Mouse (Mus musculus): Measurements from ENCODE around the gene Ier5. TPM values are rescaled to one million over a fixed set of nuclear protein-coding genes. Genes with fewer than 3 reads are reported as not detected.

The Ier5 gene
- polyA plus RNA-seq, 1 experiment from 2014 or later = 4.9 TPM

- H3K4me1 ChIP-seq (ENCODE audit: control insufficient read depth, insufficient read depth, low read length) = peaks cover 29% of the 10 kb centered on the region
- H3K4me2 ChIP-seq (ENCODE audit: low read length) = no peak overlapping the region
- WGBS = 77% methylated on average over 7 of the region's 7 CpGs
- H3K9ac ChIP-seq (ENCODE audit: low read depth, low read length) = no peak overlapping the region
- ATAC-seq = no peak
- H3K27me3 ChIP-seq (ENCODE audit: control insufficient read depth, insufficient read depth, low read depth, low read length) = no peaks in the 10 kb centered on the region
- no peaks in the 10 kb centered on the region for H3K9me3 ChIP-seq (replicated peaks; ENCODE audit: control insufficient read depth, low read length, poor library complexity, severe bottlenecking)
- no peak overlapping the region for H3K27ac ChIP-seq (ENCODE audit: low read length)
- H3K4me3 ChIP-seq (ENCODE audit: low read depth, low read length) = no peak overlapping the region
- no peaks in the 10 kb centered on the region for H3K36me3 ChIP-seq (ENCODE audit: control insufficient read depth, insufficient read depth, low read length)
Measured at GRCm38 (mm10) chr1:155074856-155075255, 24.6 kb downstream of the Ier5 start.

GRCm38 (mm10) chr1:155073905-155074304 is 25.5 kb downstream of the Ier5 start:
- Histone ChIP-seq H3K9ac (ENCODE audit: low read depth, low read length) (no peak overlapping the region), H3K36me3 (ENCODE audit: control insufficient read depth, insufficient read depth, low read length) (no peaks in the 10 kb centered on the region), H3K27me3 (ENCODE audit: control insufficient read depth, insufficient read depth, low read depth, low read length) (no peaks in the 10 kb centered on the region), H3K4me1 (ENCODE audit: control insufficient read depth, insufficient read depth, low read length) (peaks cover 29% of the 10 kb centered on the region), H3K27ac (ENCODE audit: low read length) (no peak overlapping the region), H3K9me3 (replicated peaks; ENCODE audit: control insufficient read depth, low read length, poor library complexity, severe bottlenecking) (no peaks in the 10 kb centered on the region), H3K4me2 (ENCODE audit: low read length) (no peak overlapping the region), H3K4me3 (ENCODE audit: low read depth, low read length) (no peak overlapping the region)
- ATAC-seq = no peak
- 70% methylated on average over 6 of the region's 6 CpGs for WGBS

GRCm38 (mm10) chr1:155073133-155073532 is 26.3 kb downstream of the Ier5 start:
- Histone ChIP-seq H3K36me3 (ENCODE audit: control insufficient read depth, insufficient read depth, low read length) (no peaks in the 10 kb centered on the region), H3K4me3 (ENCODE audit: low read depth, low read length) (no peak overlapping the region), H3K9ac (ENCODE audit: low read depth, low read length) (no peak overlapping the region), H3K9me3 (replicated peaks; ENCODE audit: control insufficient read depth, low read length, poor library complexity, severe bottlenecking) (no peaks in the 10 kb centered on the region), H3K27me3 (ENCODE audit: control insufficient read depth, insufficient read depth, low read depth, low read length) (no peaks in the 10 kb centered on the region), H3K4me2 (ENCODE audit: low read length) (no peak overlapping the region), H3K4me1 (ENCODE audit: control insufficient read depth, insufficient read depth, low read length) (peaks cover 29% of the 10 kb centered on the region), H3K27ac (ENCODE audit: low read length) (no peak overlapping the region)
- WGBS = 20% methylated on average over 7 of the region's 7 CpGs
- ATAC-seq = no peak

GRCm38 (mm10) chr1:155071287-155071876 is 28.1 kb downstream of the Ier5 start:
- ATAC-seq = peak; percentile 73
- Histone ChIP-seq H3K9ac (ENCODE audit: low read depth, low read length) (no peak overlapping the region), H3K27ac (ENCODE audit: low read length) (no peak overlapping the region), H3K4me1 (ENCODE audit: control insufficient read depth, insufficient read depth, low read length) (peaks cover 23% of the 10 kb centered on the region), H3K4me2 (ENCODE audit: low read length) (no peak overlapping the region), H3K4me3 (ENCODE audit: low read depth, low read length) (no peak overlapping the region), H3K9me3 (replicated peaks; ENCODE audit: control insufficient read depth, low read length, poor library complexity, severe bottlenecking) (no peaks in the 10 kb centered on the region), H3K27me3 (ENCODE audit: control insufficient read depth, insufficient read depth, low read depth, low read length) (no peaks in the 10 kb centered on the region), H3K36me3 (ENCODE audit: control insufficient read depth, insufficient read depth, low read length) (no peaks in the 10 kb centered on the region)
- 23% methylated on average over 7 of the region's 7 CpGs for WGBS

GRCm38 (mm10) chr1:155070561-155071286 is 28.7 kb downstream of the Ier5 start:
- 53% methylated on average over 5 of the region's 5 CpGs for WGBS
- Histone ChIP-seq H3K9ac (ENCODE audit: low read depth, low read length) (no peak overlapping the region), H3K4me2 (ENCODE audit: low read length) (no peak overlapping the region), H3K36me3 (ENCODE audit: control insufficient read depth, insufficient read depth, low read length) (no peaks in the 10 kb centered on the region), H3K27me3 (ENCODE audit: control insufficient read depth, insufficient read depth, low read depth, low read length) (no peaks in the 10 kb centered on the region), H3K27ac (ENCODE audit: low read length) (no peak overlapping the region), H3K4me1 (ENCODE audit: control insufficient read depth, insufficient read depth, low read length) (peaks cover 23% of the 10 kb centered on the region), H3K4me3 (ENCODE audit: low read depth, low read length) (no peak overlapping the region), H3K9me3 (replicated peaks; ENCODE audit: control insufficient read depth, low read length, poor library complexity, severe bottlenecking) (no peaks in the 10 kb centered on the region)
- peak; percentile 43 for ATAC-seq

GRCm38 (mm10) chr1:155069696-155070095 is 29.7 kb downstream of the Ier5 start:
- no peak for ATAC-seq
- H3K36me3 ChIP-seq (ENCODE audit: control insufficient read depth, insufficient read depth, low read length) = no peaks in the 10 kb centered on the region
- H3K4me3 ChIP-seq (ENCODE audit: low read depth, low read length) = no peak overlapping the region
- H3K27ac ChIP-seq (ENCODE audit: low read length) = no peak overlapping the region
- no peaks in the 10 kb centered on the region for H3K9me3 ChIP-seq (replicated peaks; ENCODE audit: control insufficient read depth, low read length, poor library complexity, severe bottlenecking)
- WGBS = 58% methylated on average over 7 of the region's 7 CpGs
- H3K27me3 ChIP-seq (ENCODE audit: control insufficient read depth, insufficient read depth, low read depth, low read length) = no peaks in the 10 kb centered on the region
- H3K9ac ChIP-seq (ENCODE audit: low read depth, low read length) = no peak overlapping the region
- peaks cover 23% of the 10 kb centered on the region for H3K4me1 ChIP-seq (ENCODE audit: control insufficient read depth, insufficient read depth, low read length)
- no peak overlapping the region for H3K4me2 ChIP-seq (ENCODE audit: low read length)

- Histone ChIP-seq H3K36me3 (ENCODE audit: control insufficient read depth, insufficient read depth, low read length) (no peaks in the 10 kb centered on the region), H3K9me3 (replicated peaks; ENCODE audit: control insufficient read depth, low read length, poor library complexity, severe bottlenecking) (no peaks in the 10 kb centered on the region), H3K4me3 (ENCODE audit: low read depth, low read length) (no peak overlapping the region), H3K4me1 (ENCODE audit: control insufficient read depth, insufficient read depth, low read length) (peaks cover 6% of the 10 kb centered on the region), H3K4me2 (ENCODE audit: low read length) (no peak overlapping the region), H3K27ac (ENCODE audit: low read length) (no peak overlapping the region), H3K27me3 (ENCODE audit: control insufficient read depth, insufficient read depth, low read depth, low read length) (no peaks in the 10 kb centered on the region), H3K9ac (ENCODE audit: low read depth, low read length) (no peak overlapping the region)
- WGBS = 80% methylated on average over 5 of the region's 5 CpGs
- ATAC-seq = no peak
Measured at GRCm38 (mm10) chr1:155066196-155066595, 33.2 kb downstream of the Ier5 start.

- Histone ChIP-seq H3K9me3 (replicated peaks; ENCODE audit: control insufficient read depth, low read length, poor library complexity, severe bottlenecking) (no peaks in the 10 kb centered on the region), H3K4me1 (ENCODE audit: control insufficient read depth, insufficient read depth, low read length) (no peaks in the 10 kb centered on the region), H3K36me3 (ENCODE audit: control insufficient read depth, insufficient read depth, low read length) (no peaks in the 10 kb centered on the region), H3K27ac (ENCODE audit: low read length) (no peak overlapping the region), H3K4me2 (ENCODE audit: low read length) (no peak overlapping the region), H3K9ac (ENCODE audit: low read depth, low read length) (no peak overlapping the region), H3K4me3 (ENCODE audit: low read depth, low read length) (no peak overlapping the region), H3K27me3 (ENCODE audit: control insufficient read depth, insufficient read depth, low read depth, low read length) (no peaks in the 10 kb centered on the region)
- no peak for ATAC-seq
- 77% methylated on average over 11 of the region's 11 CpGs for WGBS
Measured at GRCm38 (mm10) chr1:155065068-155065701, 34.3 kb downstream of the Ier5 start.

GRCm38 (mm10) chr1:155064649-155065048 is 34.8 kb downstream of the Ier5 start:
- ATAC-seq = no peak
- Histone ChIP-seq H3K27ac (ENCODE audit: low read length) (no peak overlapping the region), H3K4me1 (ENCODE audit: control insufficient read depth, insufficient read depth, low read length) (peaks cover under 1% of the 10 kb centered on the region), H3K9ac (ENCODE audit: low read depth, low read length) (no peak overlapping the region), H3K4me3 (ENCODE audit: low read depth, low read length) (no peak overlapping the region), H3K27me3 (ENCODE audit: control insufficient read depth, insufficient read depth, low read depth, low read length) (no peaks in the 10 kb centered on the region), H3K4me2 (ENCODE audit: low read length) (no peak overlapping the region), H3K36me3 (ENCODE audit: control insufficient read depth, insufficient read depth, low read length) (no peaks in the 10 kb centered on the region), H3K9me3 (replicated peaks; ENCODE audit: control insufficient read depth, low read length, poor library complexity, severe bottlenecking) (no peaks in the 10 kb centered on the region)
- 58% methylated on average over 4 of the region's 4 CpGs for WGBS
